Mouse (Mus musculus): ENCODE measurements at regions not wholly inside any gene's neighbourhood (a gene's known extent, or its start where the extent isn't known, plus 50 kb on each side); places are given as distances from the start of the nearest gene placed in this dataset.

GRCm38 (mm10) chr10:43817522-43818198, 83.9 kb downstream of the Qrsl1 start:
- no peaks in the 10 kb centered on the region for H3K27me3 ChIP-seq (ENCODE audit: control insufficient read depth, insufficient read depth, low read depth, low read length)
- H3K27ac ChIP-seq (ENCODE audit: low read length), result no peak overlapping the region; the same call in 1 of the 2 replicates
- H3K4me2 ChIP-seq (ENCODE audit: low read depth, low read length), result no peak overlapping the region
- H3K9ac ChIP-seq (ENCODE audit: low read depth, low read length), result no peak overlapping the region
- H3K4me3 ChIP-seq (ENCODE audit: low read depth, low read length), result no peak overlapping the region
- H3K36me3 ChIP-seq (ENCODE audit: control insufficient read depth, insufficient read depth), result no peaks in the 10 kb centered on the region
- H3K9me3 ChIP-seq (replicated peaks; ENCODE audit: control insufficient read depth, low read length), result no peaks in the 10 kb centered on the region
- ATAC-seq (ENCODE audit: low read depth), result no peak
- peaks cover 5% of the 10 kb centered on the region; the same call in 1 of the 2 replicates for H3K4me1 ChIP-seq (ENCODE audit: control insufficient read depth, low read depth, low read length)
- WGBS (ENCODE audit: insufficient replicate concordance), result 67% methylated on average over 9 of the region's 9 CpGs

GRCm38 (mm10) chr10:43818623-43819022, 82.9 kb downstream of the Qrsl1 start:
- Histone ChIP-seq H3K4me1 (ENCODE audit: control insufficient read depth, low read depth, low read length) (peaks cover 5% of the 10 kb centered on the region; the same call in 1 of the 2 replicates), H3K27ac (ENCODE audit: low read length) (no peak overlapping the region), H3K36me3 (ENCODE audit: control insufficient read depth, insufficient read depth) (no peaks in the 10 kb centered on the region), H3K9ac (ENCODE audit: low read depth, low read length) (no peak overlapping the region), H3K4me2 (ENCODE audit: low read depth, low read length) (no peak overlapping the region), H3K4me3 (ENCODE audit: low read depth, low read length) (no peak overlapping the region), H3K9me3 (replicated peaks; ENCODE audit: control insufficient read depth, low read length) (no peaks in the 10 kb centered on the region), H3K27me3 (ENCODE audit: control insufficient read depth, insufficient read depth, low read depth, low read length) (no peaks in the 10 kb centered on the region)
- 41% methylated on average over 5 of the region's 5 CpGs for WGBS (ENCODE audit: insufficient replicate concordance)
- no peak for ATAC-seq (ENCODE audit: low read depth)

GRCm38 (mm10) chr10:43819434-43819833, 82.1 kb downstream of the Qrsl1 start:
- ATAC-seq (ENCODE audit: low read depth), result no peak
- H3K36me3 ChIP-seq (ENCODE audit: control insufficient read depth, insufficient read depth), result no peaks in the 10 kb centered on the region
- H3K27ac ChIP-seq (ENCODE audit: low read length), result no peak overlapping the region
- H3K27me3 ChIP-seq (ENCODE audit: control insufficient read depth, insufficient read depth, low read depth, low read length), result no peaks in the 10 kb centered on the region
- no peak overlapping the region for H3K4me2 ChIP-seq (ENCODE audit: low read depth, low read length)
- no peak overlapping the region for H3K4me3 ChIP-seq (ENCODE audit: low read depth, low read length)
- no peaks in the 10 kb centered on the region for H3K9me3 ChIP-seq (replicated peaks; ENCODE audit: control insufficient read depth, low read length)
- no peak overlapping the region for H3K9ac ChIP-seq (ENCODE audit: low read depth, low read length)
- 74% methylated on average over 6 of the region's 6 CpGs for WGBS (ENCODE audit: insufficient replicate concordance)
- H3K4me1 ChIP-seq (ENCODE audit: control insufficient read depth, low read depth, low read length), result peaks cover 5% of the 10 kb centered on the region; the same call in 1 of the 2 replicates

- Histone ChIP-seq H3K9me3 (replicated peaks; ENCODE audit: control insufficient read depth, low read length) (no peaks in the 10 kb centered on the region), H3K27me3 (ENCODE audit: control insufficient read depth, insufficient read depth, low read depth, low read length) (no peaks in the 10 kb centered on the region), H3K4me1 (ENCODE audit: control insufficient read depth, low read depth, low read length) (no peaks in the 10 kb centered on the region), H3K4me2 (ENCODE audit: low read depth, low read length) (no peak overlapping the region), H3K27ac (ENCODE audit: low read length) (no peak overlapping the region), H3K4me3 (ENCODE audit: low read depth, low read length) (no peak overlapping the region), H3K36me3 (ENCODE audit: control insufficient read depth, insufficient read depth) (no peaks in the 10 kb centered on the region), H3K9ac (ENCODE audit: low read depth, low read length) (no peak overlapping the region)
- no peak for ATAC-seq (ENCODE audit: low read depth)
- WGBS (ENCODE audit: insufficient replicate concordance), result 53% methylated on average over 1 of the region's 1 CpGs
Measured at GRCm38 (mm10) chr10:43822615-43823014, 78.9 kb downstream of the Qrsl1 start.

GRCm38 (mm10) chr10:43824009-43824408, 77.5 kb downstream of the Qrsl1 start:
- no peaks in the 10 kb centered on the region for H3K27me3 ChIP-seq (ENCODE audit: control insufficient read depth, insufficient read depth, low read depth, low read length)
- H3K4me3 ChIP-seq (ENCODE audit: low read depth, low read length), result no peak overlapping the region
- WGBS (ENCODE audit: insufficient replicate concordance), result 60% methylated on average over 5 of the region's 5 CpGs
- ATAC-seq (ENCODE audit: low read depth), result no peak
- no peak overlapping the region for H3K27ac ChIP-seq (ENCODE audit: low read length)
- H3K36me3 ChIP-seq (ENCODE audit: control insufficient read depth, insufficient read depth), result no peaks in the 10 kb centered on the region
- H3K4me1 ChIP-seq (ENCODE audit: control insufficient read depth, low read depth, low read length), result no peaks in the 10 kb centered on the region
- no peak overlapping the region for H3K9ac ChIP-seq (ENCODE audit: low read depth, low read length)
- no peak overlapping the region for H3K4me2 ChIP-seq (ENCODE audit: low read depth, low read length)
- no peaks in the 10 kb centered on the region for H3K9me3 ChIP-seq (replicated peaks; ENCODE audit: control insufficient read depth, low read length)
